Comparison of ENCODE assay signal across 12 mouse cellular contexts in the genomic region with DNA sequence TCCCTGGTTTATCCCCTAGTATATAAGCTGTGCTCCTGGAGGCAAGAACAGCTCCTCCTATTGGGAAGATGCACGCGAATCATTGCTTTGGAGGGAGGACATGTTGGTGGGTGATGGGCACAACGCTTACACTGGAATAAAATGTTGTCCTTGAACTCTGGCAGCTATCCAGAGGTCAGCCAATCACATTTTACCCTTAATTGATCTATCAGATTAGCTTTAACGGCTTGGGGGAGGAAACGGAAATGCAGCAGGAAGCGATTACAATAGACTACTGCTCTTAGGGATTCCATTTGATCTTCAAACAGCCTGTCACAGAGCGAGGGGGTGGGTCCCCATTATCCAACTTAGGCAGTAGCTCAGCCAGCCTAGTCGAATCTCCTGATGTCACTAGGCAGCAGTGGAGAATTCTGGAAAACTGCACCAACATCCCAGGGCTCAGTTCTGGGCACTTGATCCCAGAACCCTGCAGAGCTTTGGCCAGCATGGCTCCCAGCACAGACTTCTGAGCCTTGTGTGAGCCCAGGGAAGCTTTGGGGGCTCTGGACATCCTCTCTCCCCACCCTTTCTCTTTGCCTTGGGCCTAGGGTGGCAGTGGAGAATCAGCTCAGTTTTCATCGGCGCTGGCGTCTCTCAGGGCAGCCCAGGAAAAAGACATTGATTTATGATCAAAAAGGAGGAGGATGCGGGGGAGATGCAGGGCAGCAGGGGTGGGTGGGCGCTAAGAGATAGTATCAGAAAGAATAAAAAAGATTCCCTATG.
DNase-seq lines count a peak whose midpoint lies in the region; ATAC-seq lines count a peak whose summit lies in the region.
"Had no signal": no experiment of that assay in that cellular context is flagged by ENCODE, and none has a peak within 500 bp of the region (broad histone marks: within the 10 kb centered on the region; RNA-seq: fewer than 3 reads in every experiment).

No protein-coding gene starts in this region.

- peak; percentile 93 for DNase-seq in heart, adult 11 months
- DNase-seq in heart, postnatal 36 days, result no peak
- peak; percentile 94 for DNase-seq in R1 (ENCODE audit: low read depth, low spot score)
- DNase-seq in neural tube, embryonic 11.5 days (ENCODE audit: low spot score), result no peak
- DNase-seq in c-Kit-positive CD71-positive TER-119-positive erythroid progenitor cells, embryonic 14.5 days (ENCODE audit: low spot score), result no peak
- no peak for DNase-seq in heart, postnatal 25 days (ENCODE audit: low spot score)
- DNase-seq: cerebellum, adult 11 months; liver, embryonic 13.5 days had no signal

- no peak overlapping the region for H3K4me3 ChIP-seq in hindbrain, embryonic 15.5 days
- no peak overlapping the region for H3K4me3 ChIP-seq in neural tube, embryonic 11.5 days (ENCODE audit: low read depth, low read length)
- H3K4me3 ChIP-seq: embryonic facial prominence, embryonic 15.5 days; liver, embryonic 13.5 days; megakaryocyte, embryonic 14.5 days had no signal

- intact Hi-C loops in heart, postnatal 36 days (cut with DNase I), result loop anchor here (1.0 kb wide), 1 partner anchor 146 kb away; no protein-coding TSS in a partner anchor
- intact Hi-C loops in heart, postnatal 25 days (cut with DNase I), result no loop called here

- H3K27me3 ChIP-seq in hindbrain, embryonic 15.5 days, result no peaks in the 10 kb centered on the region
- 0 out of 2 replicates have a peak, but pooled peaks cover 2% of the 10 kb centered on the region for H3K27me3 ChIP-seq in neural tube, embryonic 11.5 days (ENCODE audit: control insufficient read depth, insufficient read depth, low read length)
- H3K27me3 ChIP-seq: liver, embryonic 13.5 days had no signal

- no peaks in the 10 kb centered on the region for H3K36me3 ChIP-seq in hindbrain, embryonic 15.5 days
- H3K36me3 ChIP-seq in neural tube, embryonic 11.5 days (ENCODE audit: control insufficient read depth, insufficient read depth, low read length), result no peaks in the 10 kb centered on the region
- H3K36me3 ChIP-seq: embryonic facial prominence, embryonic 15.5 days; liver, embryonic 13.5 days had no signal

- WGBS in hindbrain, embryonic 15.5 days, result 32% methylated on average over 13 of the region's 13 CpGs
- 16% methylated on average over 13 of the region's 13 CpGs for WGBS in neural tube, embryonic 11.5 days

- H3K4me2 ChIP-seq in hindbrain, embryonic 15.5 days, result no peak overlapping the region
- no peak overlapping the region for H3K4me2 ChIP-seq in neural tube, embryonic 11.5 days (ENCODE audit: low read depth)
- H3K4me2 ChIP-seq: embryonic facial prominence, embryonic 15.5 days; liver, embryonic 13.5 days had no signal

- peaks cover 14% of the 10 kb centered on the region for H3K4me1 ChIP-seq in hindbrain, embryonic 15.5 days (replicated peaks)
- H3K4me1 ChIP-seq in neural tube, embryonic 11.5 days (ENCODE audit: control insufficient read depth, insufficient read depth, low read length), result peaks cover 20% of the 10 kb centered on the region

- H3K27ac ChIP-seq in hindbrain, embryonic 15.5 days (replicated peaks), result no peak overlapping the region
- peak overlapping the region; percentile 61 for H3K27ac ChIP-seq in neural tube, embryonic 11.5 days (ENCODE audit: low read depth, low read length)
- H3K27ac ChIP-seq: embryonic facial prominence, embryonic 15.5 days; liver, embryonic 13.5 days had no signal

- ATAC-seq in hindbrain, embryonic 15.5 days (ENCODE audit: low FRiP score, low read depth), result 0 out of 2 replicates have a peak, but pooled peaks have one; percentile 39
- ATAC-seq in neural tube, embryonic 11.5 days (ENCODE audit: insufficient read depth, low FRiP score, low TSS enrichment), result no peak
- no peak for ATAC-seq in erythroblast, adult 5-6 weeks (replicated peaks; ENCODE audit: low FRiP score, poor library complexity, severe bottlenecking)

- no peaks in the 10 kb centered on the region for H3K9me3 ChIP-seq in hindbrain, embryonic 15.5 days
- H3K9me3 ChIP-seq in neural tube, embryonic 11.5 days (ENCODE audit: control insufficient read depth, low read length), result no peaks in the 10 kb centered on the region
- H3K9me3 ChIP-seq: embryonic facial prominence, embryonic 15.5 days; liver, embryonic 13.5 days; megakaryocyte, embryonic 14.5 days had no signal

- H3K9ac ChIP-seq in hindbrain, embryonic 15.5 days, result no peak overlapping the region
- no peak overlapping the region for H3K9ac ChIP-seq in neural tube, embryonic 11.5 days (ENCODE audit: low read length)
- H3K9ac ChIP-seq: embryonic facial prominence, embryonic 15.5 days; liver, embryonic 13.5 days had no signal

Comparison
In these comparisons a context has a peak if more than half of its experiments do, and no peak if none do; other contexts are left out.
1. DNase-seq: peak in heart, adult 11 months (single experiment) and R1 (single experiment); none in heart, postnatal 36 days (0 of 2), neural tube, embryonic 11.5 days (single experiment), c-Kit-positive CD71-positive TER-119-positive erythroid progenitor cells, embryonic 14.5 days (single experiment) and heart, postnatal 25 days (single experiment).